Mouse (Mus musculus): ENCODE data around the gene Pak1.

- TF ChIP-seq CTCF (conservative IDR thresholded peaks at IDR 0.05; ENCODE audit: low read length) = no peak
- TF ChIP-seq POU5F1 (IDR thresholded peaks at IDR 0.05; ENCODE audit: borderline replicate concordance, low read length) = no peak
These were observed 8.1 kb upstream of the Pak1 start for GRCm38 (mm10) chr7:97780222-97780621.

Measured in E14TG2a.4 (cell line).